Mouse (Mus musculus): ENCODE measurements at regions not wholly inside any gene's neighbourhood (a gene's known extent, or its start where the extent isn't known, plus 50 kb on each side); places are given as distances from the start of the nearest gene placed in this dataset.

DNA sequence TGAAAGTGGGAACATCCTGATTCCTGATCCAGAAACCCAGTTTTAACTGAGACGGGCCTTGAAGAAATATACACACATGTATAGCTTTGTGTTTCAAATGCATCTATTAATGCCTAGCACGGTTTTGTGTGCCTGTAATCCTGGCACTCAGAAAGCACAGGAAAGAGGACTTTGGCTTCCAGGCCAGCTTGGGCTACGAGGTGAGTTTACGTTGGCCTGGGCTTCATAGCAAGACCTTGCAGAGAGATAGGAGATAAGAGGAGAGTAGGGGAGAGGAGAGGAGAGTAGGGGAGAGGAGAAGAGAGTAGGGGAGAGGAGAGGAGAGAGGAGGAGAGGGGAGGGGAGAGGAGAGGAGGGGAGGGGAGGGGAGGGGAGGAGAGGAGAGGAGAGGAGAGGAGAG is 234.9 kb upstream of the Klf4 start:
- TF ChIP-seq POLR2A (IDR thresholded peaks at IDR 0.05; ENCODE audit: borderline replicate concordance, extremely low read depth, insufficient read depth, insufficient read length, poor library complexity, severe bottlenecking) (no peak), CTCF (IDR thresholded peaks at IDR 0.05; ENCODE audit: borderline replicate concordance, extremely low read depth, insufficient read depth, insufficient read length) (no peak)

All from brain, embryonic 14.5 days (tissue).